Mouse (Mus musculus): Measurements from ENCODE around the gene C1qtnf4. TPM values are rescaled to one million over a fixed set of nuclear protein-coding genes. Genes with fewer than 3 reads are reported as not detected.
"Not testable (repeated sequence)": the region's sequence is repeated elsewhere in the genome, so short reads cannot be mapped to it uniquely, and the experiment has no call there.

C1qtnf4 gene
- total RNA-seq, 1 experiment from 2014 or later: not detected

DNA sequence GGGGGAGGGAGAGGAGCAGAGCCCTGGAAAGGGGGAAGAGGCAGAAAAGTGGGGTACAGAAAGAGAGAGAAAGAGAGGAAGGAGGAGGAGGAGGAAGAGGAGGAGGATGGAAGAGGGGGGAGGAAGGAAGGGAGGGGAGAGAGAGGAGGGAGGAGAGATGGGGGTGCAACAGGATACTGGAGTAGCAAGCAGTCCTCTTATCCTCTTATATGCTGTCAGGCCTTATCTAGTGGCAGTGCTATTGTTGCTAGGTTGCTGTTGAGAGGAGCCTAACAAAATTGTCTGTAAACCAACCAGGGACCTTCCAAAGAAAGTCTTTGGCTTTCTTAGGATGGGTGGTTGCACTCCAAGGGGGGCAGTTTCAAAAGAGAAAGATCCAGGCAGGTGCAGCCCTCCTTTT lies 6.2 kb upstream of the C1qtnf4 start:
- ATAC-seq (replicated peaks; ENCODE audit: insufficient number of reproducible peaks, low FRiP score, low TSS enrichment, poor library complexity, severe bottlenecking): no peak

DNA sequence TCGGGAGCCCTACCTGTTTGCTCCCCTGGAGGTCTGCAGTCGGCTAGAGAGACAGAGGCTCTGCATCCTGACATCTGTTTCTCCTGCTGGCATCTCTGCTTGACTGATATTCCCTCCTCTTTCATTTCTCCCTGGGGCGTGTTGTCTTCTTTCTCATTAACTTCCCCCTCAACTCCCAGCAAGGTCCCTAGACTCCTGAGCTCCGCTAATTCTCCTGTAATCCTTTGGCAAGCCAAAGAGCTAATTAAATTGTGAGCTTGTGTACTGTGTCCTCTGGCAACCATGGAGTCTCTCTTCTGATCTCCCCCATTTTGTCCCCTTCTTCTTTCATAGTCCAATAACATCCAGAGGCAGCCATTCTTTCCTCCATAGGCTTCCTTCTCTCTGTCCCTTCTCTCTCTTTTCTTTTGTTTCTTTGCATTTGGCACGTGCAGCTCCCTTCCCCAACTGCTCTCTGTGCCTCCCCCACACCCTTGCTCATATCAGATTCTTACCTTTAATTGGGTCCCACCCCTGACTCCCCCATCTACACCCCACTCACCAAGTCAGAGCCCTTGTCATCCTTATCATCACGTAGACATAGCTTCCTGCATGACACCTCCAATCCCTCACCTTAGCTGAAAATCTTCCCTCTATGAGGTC lies 5.4 kb upstream of the C1qtnf4 start:
- no peak for ATAC-seq (replicated peaks; ENCODE audit: insufficient number of reproducible peaks, low FRiP score, low TSS enrichment, poor library complexity, severe bottlenecking)

DNA sequence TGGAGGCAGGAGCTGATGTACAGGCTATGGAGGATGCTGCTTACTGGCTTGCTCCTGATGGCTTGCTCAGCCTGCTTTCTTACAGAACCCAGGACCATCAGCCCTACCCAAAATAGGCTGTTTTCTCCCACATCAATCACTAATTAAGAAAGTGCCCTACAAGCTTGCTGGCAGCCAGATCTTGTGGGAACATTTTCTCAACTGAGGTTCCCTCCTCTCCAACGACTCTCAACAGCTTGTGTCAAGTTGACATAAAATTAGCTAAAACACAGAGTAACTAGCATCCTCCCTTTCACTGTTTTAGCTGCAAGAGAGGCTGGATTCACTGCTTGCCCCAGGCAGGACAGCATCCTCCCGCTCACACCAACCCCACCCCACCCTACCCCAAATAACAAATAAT lies 3.8 kb upstream of the C1qtnf4 start:
- no peak for ATAC-seq (replicated peaks; ENCODE audit: insufficient number of reproducible peaks, low FRiP score, low TSS enrichment, poor library complexity, severe bottlenecking)

DNA sequence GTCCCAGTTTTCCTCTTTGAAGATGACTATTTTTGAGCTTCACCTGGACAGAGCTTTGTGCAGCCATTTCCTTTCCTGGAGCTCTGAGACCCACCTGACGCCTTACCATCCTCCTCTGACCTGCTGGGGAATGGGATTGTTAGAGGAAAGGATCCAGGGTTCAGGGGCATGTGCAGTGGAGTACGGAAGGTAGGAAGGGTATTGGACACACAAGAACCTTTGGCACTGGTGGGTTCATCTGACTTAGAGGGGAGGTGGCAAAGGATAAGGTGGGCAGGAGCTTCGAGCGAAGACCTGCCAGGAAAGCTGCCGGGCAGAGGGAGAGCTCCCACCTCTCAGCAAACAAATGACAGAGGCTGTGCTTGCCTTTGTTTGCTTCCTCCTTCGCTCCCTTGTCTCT lies 776 bp downstream of the C1qtnf4 start:
- ATAC-seq (replicated peaks; ENCODE audit: insufficient number of reproducible peaks, low FRiP score, low TSS enrichment, poor library complexity, severe bottlenecking): no peak

DNA sequence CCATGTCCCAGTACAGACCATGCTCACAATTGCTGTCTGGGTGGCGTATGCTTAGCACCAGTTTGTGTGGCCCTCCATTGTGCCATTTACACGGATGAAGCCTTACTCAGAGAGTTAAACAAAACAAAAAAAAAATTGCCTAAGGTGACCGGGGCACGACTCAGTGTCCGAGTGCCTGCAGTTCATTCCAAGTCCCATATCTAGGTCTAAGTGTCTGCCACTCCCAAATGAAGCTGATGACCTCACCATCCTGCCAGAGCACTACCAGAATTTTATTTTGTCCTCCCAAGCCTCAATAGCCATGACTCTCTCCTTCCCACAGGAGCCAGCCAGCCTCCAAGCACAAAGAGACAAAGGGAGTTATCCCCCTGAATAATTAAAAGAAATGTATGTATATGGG lies 2.0 kb downstream of the C1qtnf4 start:
- no peak for ATAC-seq (replicated peaks; ENCODE audit: insufficient number of reproducible peaks, low FRiP score, low TSS enrichment, poor library complexity, severe bottlenecking)

DNA sequence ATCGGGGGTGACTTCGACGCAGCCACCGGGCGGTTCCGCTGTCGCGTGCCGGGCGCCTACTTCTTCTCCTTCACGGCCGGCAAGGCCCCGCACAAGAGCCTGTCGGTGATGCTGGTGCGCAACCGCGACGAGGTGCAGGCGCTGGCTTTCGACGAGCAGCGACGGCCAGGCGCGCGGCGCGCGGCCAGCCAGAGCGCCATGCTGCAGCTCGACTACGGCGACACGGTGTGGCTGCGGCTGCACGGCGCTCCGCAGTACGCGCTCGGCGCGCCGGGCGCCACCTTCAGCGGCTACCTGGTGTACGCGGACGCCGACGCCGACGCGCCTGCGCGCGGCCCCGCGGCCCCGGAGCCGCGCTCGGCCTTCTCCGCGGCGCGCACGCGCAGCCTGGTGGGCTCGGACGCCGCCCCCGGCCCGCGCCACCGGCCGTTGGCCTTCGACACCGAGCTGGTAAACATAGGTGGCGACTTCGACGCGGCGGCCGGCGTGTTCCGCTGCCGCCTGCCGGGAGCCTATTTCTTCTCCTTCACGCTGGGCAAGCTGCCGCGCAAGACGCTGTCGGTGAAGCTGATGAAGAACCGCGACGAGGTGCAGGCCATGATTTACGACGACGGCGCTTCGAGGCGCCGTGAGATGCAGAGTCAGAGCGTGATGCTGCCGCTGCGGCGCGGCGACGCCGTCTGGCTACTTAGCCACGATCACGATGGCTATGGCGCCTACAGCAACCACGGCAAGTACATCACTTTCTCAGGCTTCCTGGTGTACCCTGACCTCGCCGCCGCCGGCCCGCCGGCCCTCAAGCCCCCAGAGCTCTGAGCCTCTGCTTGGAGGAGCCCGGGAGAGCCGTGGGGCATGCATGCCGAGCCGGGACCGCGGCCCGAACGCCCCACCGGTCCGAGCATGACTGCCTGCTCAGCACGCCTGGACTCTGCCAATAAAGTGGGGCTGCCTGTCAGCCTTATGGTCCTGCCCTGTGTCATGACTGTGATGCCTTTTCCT lies 4.2 kb downstream of the C1qtnf4 start:
- no peak for ATAC-seq (replicated peaks; ENCODE audit: insufficient number of reproducible peaks, low FRiP score, low TSS enrichment, poor library complexity, severe bottlenecking)

DNA sequence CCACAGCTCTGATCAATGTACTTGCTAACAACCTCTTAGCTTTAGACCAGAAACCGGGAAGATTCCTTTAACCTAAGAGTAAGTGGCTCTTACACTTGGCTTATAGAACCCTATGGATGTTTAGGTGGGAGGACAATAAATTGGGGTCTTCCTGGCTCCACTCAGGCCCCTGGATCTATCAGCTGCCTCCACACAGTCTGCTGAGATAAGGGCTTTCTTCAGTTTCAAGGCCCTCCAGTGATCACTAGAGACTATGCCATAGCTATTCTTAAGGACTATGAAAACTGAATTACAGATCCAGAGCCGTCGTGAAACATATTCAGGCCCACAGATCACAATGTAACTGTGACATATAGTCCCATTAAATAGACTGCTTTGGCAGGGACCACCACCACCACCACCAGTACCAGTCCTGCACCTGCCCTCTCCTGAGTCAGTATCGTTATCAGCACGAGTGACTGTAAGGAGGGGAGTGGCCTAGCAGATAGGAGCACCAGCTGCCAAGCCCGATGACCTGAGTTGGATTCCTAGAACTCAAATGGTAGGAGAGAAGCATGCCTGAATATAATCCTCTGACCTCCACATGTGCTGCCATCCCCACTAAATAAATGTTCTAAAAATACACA lies 8.1 kb downstream of the C1qtnf4 start:
- no peak for ATAC-seq (replicated peaks; ENCODE audit: insufficient number of reproducible peaks, low FRiP score, low TSS enrichment, poor library complexity, severe bottlenecking)

DNA sequence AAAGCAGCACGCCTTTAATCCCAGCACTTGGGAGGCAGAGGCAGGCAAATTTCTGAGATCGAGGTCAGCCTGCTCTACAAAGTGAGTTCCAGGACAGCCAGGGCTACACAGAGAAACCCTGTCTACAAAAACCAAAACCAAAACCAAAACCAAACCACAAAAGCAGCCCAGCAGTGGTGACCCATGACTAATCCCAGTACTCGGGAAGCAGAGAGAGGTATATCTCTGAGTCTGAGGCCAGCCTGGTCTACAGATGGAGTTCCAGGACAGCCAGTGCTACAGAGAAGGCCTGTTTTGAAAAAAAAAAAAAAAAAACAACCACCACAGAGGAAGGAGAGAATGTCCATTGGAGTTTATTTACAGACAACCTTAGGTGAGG lies 8.6 kb downstream of the C1qtnf4 start:
- not testable (repeated sequence) for ATAC-seq (replicated peaks; ENCODE audit: insufficient number of reproducible peaks, low FRiP score, low TSS enrichment, poor library complexity, severe bottlenecking)

DNA sequence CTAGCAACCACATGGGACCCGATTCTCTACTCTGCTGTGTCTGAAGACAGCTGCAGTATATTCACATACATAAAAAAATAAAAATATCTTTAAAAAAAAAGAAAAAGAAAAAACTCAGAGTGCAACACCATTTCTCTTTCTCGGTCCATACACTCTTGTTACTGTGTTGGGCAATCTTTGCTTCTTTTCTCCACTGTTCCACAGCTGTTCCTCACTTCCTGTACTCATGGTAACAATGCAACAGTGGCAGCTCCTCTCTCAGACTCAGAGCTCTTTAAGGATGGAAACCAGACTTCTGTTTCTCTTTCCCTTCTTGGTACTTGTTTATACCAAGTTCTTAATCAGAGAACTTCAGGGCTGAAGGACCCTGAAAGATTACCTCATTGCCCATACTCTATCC lies 17.7 kb downstream of the C1qtnf4 start:
- no peak for ATAC-seq (replicated peaks; ENCODE audit: insufficient number of reproducible peaks, low FRiP score, low TSS enrichment, poor library complexity, severe bottlenecking)

DNA sequence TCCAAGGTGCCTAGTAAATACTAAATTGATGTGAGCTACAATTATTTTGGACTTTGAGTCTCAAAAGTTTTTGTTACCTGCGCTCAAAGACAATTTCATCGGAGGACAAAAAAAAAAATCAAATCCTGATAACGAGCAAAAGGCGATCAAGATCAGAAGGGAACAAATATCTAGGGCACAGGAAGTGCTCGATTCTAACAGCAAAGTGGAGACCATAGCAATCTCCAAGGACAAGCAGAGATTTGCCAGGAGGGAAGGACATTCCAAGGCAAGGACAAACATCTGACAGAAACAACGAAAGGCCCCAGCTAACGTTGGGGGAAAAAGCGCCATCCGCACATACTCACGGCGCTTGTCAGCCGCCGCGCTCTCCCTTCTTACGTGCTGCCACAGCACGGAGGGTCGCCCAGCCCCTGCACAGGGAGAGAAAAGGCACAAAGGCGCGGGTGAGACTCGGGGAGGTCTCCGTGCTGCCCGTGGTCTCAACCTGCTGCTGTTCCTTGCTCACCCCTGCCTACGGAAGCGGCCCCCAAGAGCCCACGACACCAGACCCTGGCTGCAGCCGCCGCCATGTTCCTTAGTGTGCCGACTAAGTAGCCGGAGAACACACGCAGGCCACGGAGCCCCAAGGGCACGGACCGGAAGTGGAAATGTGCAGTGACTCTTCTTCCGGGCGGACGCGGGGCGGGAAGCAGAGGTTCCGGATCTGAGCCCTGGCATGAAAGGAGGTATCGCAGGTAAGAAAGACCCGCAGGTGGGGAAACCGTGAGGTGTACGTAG lies 18.6 kb downstream of the C1qtnf4 start, which contains the start of the genes Kbtbd4 and Ndufs3:
TSS of gene Kbtbd4 (plus strand) at position 665 of the 780 bp plus-strand sequence.
TSS of gene Ndufs3 (minus strand) at position 752 of the 780 bp plus-strand sequence.
- ATAC-seq (replicated peaks; ENCODE audit: insufficient number of reproducible peaks, low FRiP score, low TSS enrichment, poor library complexity, severe bottlenecking): peak; percentile 98

DNA sequence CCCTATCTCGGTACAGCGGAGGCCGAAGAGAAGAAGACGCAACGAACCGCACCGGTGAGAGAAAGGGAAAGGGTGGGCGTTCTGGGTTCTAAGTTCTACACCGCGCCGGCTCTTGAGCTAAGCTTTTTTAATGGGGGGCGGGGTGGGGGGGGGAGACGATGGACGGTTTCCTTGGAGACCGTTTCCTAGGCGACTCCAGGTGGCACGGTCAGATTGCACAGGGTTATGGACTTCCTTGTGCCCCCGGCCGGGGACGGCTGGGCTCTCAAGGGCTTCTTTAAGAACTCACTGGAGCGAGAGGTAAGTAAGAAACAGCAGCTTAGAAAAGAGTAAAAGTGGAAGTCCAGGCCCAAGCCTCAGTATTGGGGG lies 19.2 kb downstream of the C1qtnf4 start:
- ATAC-seq (replicated peaks; ENCODE audit: insufficient number of reproducible peaks, low FRiP score, low TSS enrichment, poor library complexity, severe bottlenecking): no peak

DNA sequence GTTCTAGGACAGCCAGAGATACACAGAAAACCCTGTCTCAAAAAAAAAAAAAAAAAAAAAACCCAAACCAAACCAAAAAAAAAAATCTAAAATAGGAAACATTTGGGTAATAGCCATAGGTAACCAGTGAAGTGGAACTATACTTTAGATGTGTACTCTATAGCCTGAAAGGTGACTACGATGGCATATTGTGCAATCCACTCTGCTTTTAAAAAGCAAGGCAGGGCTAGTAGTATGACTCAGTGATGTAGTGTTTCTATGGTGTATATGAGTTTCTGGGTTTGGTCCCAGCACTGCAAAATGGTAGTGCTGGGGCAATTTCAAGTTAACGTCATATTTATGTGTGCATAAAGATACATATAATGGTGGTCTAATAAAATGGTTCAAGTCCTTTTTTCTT lies 21.1 kb downstream of the C1qtnf4 start:
- ATAC-seq (replicated peaks; ENCODE audit: insufficient number of reproducible peaks, low FRiP score, low TSS enrichment, poor library complexity, severe bottlenecking): no peak

DNA sequence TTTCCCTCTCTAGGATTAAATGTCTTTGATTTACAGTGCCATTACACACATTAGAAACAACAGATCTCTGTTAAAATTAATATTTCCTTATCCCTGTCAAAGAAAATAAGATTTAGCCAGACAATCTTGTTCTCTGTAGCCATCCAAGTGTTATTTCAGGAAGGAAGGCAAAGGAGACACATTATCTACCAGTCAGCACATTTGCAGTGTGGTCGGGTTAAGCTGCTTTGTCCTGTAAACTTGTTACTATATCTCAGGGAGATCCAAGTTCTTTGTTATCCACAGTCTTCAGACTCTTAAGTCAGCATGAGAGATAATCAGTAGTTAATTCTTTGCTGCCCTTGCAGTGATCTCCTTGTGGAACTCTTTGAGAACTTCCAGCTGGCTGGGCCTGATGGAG lies 25.2 kb downstream of the C1qtnf4 start:
- no peak for ATAC-seq (replicated peaks; ENCODE audit: insufficient number of reproducible peaks, low FRiP score, low TSS enrichment, poor library complexity, severe bottlenecking)

DNA sequence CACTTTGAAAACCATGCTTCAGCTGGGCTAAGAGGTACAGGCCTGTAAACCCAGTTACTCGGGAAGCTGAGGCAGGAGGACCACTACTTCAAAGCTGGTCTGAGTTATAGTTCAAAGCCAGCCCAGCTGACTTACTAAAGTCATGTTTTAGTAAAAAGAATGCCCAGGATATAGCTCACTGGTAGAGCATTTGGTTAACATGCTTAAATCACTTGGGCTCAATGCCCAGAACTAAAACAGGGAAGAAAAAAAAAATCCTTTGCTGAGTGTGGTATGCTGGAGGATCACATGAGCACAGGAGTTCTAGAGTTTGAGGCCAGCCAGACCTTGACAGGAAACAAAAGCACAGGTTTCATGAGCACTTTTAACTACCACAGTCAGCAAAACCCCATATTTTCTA lies 26.0 kb downstream of the C1qtnf4 start:
- ATAC-seq (replicated peaks; ENCODE audit: insufficient number of reproducible peaks, low FRiP score, low TSS enrichment, poor library complexity, severe bottlenecking): no peak

DNA sequence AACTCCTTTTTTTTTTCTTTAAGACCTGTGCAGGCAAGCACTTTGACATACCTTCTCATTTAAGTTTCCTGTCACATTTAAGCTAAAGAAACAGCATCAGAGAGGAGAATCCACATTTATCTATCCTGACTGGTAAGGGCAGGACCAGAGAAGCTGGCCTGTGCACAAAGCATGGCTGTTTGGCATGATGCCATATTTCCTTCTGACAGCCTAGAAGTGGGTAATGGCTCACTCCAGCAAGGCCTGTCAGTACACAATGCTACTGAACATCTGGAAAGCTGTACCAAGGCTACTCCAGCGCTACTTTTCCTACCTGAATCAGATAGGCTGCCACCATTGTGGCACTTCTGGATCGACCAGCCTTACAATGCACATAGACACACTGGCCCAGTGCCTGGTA lies 28.0 kb downstream of the C1qtnf4 start:
- ATAC-seq (replicated peaks; ENCODE audit: insufficient number of reproducible peaks, low FRiP score, low TSS enrichment, poor library complexity, severe bottlenecking): no peak

DNA sequence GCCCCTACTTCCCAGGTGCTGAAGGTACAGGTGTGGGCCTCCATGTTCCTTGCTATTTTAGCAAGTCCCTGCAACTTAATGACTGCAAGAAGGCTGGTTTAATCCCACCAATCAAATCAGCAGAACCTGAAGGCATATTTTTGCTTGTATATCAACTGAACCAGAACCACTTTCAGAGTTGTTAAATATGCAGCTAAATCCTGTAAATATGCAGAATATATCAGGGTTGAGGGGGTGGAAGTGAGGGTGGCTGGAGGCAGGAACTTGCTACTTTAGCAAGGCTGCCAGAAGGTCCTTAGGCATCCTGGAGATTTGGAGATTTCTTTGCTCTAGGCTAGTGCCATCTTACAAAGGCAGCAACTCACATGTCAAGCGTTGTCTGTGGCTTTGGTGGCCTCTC lies 29.9 kb downstream of the C1qtnf4 start:
- no peak for ATAC-seq (replicated peaks; ENCODE audit: insufficient number of reproducible peaks, low FRiP score, low TSS enrichment, poor library complexity, severe bottlenecking)

DNA sequence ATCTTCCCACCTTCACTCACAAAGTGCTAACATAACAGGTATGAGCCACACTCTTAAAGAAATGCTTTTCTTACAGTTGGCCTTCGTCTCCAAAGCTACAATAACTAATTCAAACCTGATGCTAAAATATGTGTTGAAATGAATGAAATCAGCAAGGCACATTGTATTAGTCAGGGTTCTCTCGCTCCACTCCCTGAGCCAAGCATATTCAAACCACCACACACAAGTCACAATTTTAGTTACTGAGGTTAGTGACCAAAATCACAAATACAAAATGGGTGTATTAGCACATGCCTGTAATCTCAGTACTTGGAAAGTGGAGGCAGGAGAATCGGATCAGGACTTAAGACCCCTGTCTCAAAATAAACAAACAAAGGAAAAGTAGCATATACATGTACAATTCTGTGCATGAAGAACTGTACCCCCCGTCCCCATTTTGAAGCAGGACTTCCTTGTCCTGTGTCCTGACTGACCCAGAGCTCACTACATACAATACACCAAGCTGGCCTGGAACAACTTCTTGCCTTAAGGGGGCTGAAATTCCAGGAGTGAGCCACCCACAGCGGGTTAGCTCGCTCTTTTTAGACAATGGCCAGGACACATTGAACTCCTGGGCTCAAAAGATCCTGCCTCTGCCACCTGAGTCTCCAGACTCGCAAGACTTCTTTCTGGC lies 31.0 kb downstream of the C1qtnf4 start:
- no peak for ATAC-seq (replicated peaks; ENCODE audit: insufficient number of reproducible peaks, low FRiP score, low TSS enrichment, poor library complexity, severe bottlenecking)

DNA sequence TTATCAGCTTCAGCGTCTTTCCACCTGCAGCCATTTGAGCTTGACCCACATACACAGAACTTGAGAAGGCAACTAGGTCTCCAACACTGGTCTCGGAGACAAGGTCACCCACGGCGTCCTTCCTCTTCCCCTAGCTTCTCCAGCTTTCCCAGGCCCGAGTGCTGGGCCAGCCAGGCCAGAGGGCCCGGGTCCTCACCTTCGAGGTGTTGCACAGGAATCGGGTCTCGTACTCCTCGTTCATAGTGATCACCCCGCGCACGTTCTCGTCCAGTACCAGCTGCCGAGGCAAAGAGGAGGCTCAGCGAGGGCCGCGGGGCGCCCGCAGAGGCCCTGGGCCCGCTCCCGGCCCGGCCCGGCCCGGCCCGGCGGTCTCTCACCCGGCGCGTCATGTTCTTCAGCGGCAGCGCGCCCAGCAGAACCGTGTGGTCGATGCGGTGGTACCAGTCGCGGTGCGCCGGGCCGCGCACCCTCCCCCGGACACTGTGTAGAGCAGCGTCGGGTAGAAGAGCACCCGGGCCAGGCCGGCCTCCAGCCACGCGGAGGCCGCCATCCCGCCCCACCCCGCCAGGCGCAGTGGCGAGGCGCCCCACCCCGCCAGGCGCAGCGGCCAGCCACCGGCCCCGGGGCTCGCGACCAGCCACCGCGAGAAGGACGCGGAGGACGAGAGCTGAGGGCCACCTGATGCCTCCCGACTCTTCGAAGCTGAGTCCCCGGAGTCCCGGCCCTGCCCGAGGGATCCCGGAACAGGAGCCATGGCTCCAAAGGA lies 31.8 kb downstream of the C1qtnf4 start:
- peak; percentile 42 for ATAC-seq (replicated peaks; ENCODE audit: insufficient number of reproducible peaks, low FRiP score, low TSS enrichment, poor library complexity, severe bottlenecking)
